Mouse (Mus musculus): ENCODE data around the gene Gm16506. TPM values are rescaled to one million over a fixed set of nuclear protein-coding genes. Genes with fewer than 3 reads are reported as not detected.
"Not testable (repeated sequence)": the region's sequence is repeated elsewhere in the genome, so short reads cannot be mapped to it uniquely, and the experiment has no call there.

Gm16506 gene
- polyA plus RNA-seq (2014; fragmentation: Nextera tagmentation; extraction: Ambion mirVana) = not detected in 2 replicates

- H3K27me3 ChIP-seq (ENCODE audit: control insufficient read depth, insufficient read depth, low read length); H3K36me3 ChIP-seq (ENCODE audit: control insufficient read depth, insufficient read depth, low read length); H3K4me3 ChIP-seq (ENCODE audit: low read length); H3K27ac ChIP-seq (ENCODE audit: low read depth, low read length); H3K9me3 ChIP-seq (ENCODE audit: control insufficient read depth, low read length); ATAC-seq (ENCODE audit: low FRiP score, low TSS enrichment); H3K4me2 ChIP-seq (replicated peaks; ENCODE audit: low read depth, low read length); H3K9ac ChIP-seq (ENCODE audit: low read depth, low read length); H3K4me1 ChIP-seq (ENCODE audit: control insufficient read depth, insufficient read depth, low read length): not testable (repeated sequence)
- 100% methylated on average over 1 of the region's 3 CpGs for WGBS
These were observed at the start of gene Gm16506 for GRCm38 (mm10) chr14:43727385-43727784. TSS of gene Gm16506 (minus strand) at chr14:43727485.

DNA sequence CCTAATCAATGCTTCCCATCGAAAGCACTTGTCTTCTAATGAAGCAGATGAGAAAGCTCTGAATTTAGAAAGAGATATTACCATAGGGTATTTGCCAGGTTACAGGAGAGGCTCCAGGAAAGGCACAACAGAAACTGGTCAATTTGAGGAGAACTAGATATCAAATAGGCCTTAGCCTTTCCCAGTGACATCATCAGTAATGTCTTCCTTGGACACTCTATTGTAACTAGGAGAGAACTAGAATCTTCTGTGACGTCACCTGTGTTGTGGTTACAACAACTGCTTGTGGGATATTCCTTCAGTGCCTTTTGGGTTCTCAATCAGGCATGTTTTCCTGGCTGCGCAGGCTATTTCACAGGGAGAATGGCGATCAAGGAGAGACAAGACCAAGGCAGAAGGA is 20.3 kb upstream of the Gm16506 start, which contains the start of gene Gm6526:
TSS of gene Gm6526 (plus strand) at position 301 of the 400 bp plus-strand sequence.
- 88% methylated on average over 4 of the region's 4 CpGs for WGBS
- ATAC-seq (ENCODE audit: low FRiP score, low TSS enrichment); H3K36me3 ChIP-seq (ENCODE audit: control insufficient read depth, insufficient read depth, low read length): not testable (repeated sequence)

GRCm38 (mm10) chr14:43697621-43698020 is 29.7 kb downstream of the Gm16506 start, which contains the start of gene Gm7324:
TSS of gene Gm7324 (plus strand) at chr14:43697828.
- WGBS = 88% methylated on average over 4 of the region's 4 CpGs

More for the DNA sequence above, 20.3 kb upstream of the Gm16506 start, which contains the start of gene Gm6526:
- H3K9ac ChIP-seq (ENCODE audit: low read depth, low read length); H3K4me1 ChIP-seq (ENCODE audit: control insufficient read depth, insufficient read depth, low read length); H3K9me3 ChIP-seq (ENCODE audit: control insufficient read depth, low read length); H3K27ac ChIP-seq (ENCODE audit: low read depth, low read length); H3K27me3 ChIP-seq (ENCODE audit: control insufficient read depth, insufficient read depth, low read length); H3K4me3 ChIP-seq (ENCODE audit: low read length); H3K4me2 ChIP-seq (replicated peaks; ENCODE audit: low read depth, low read length): not testable (repeated sequence)

GRCm38 (mm10) chr14:43677099-43677498 is 50.2 kb downstream of the Gm16506 start, which contains the start of gene Gm8165:
TSS of gene Gm8165 (minus strand) at chr14:43677199.
- H3K36me3 ChIP-seq (ENCODE audit: control insufficient read depth, insufficient read depth, low read length); H3K4me3 ChIP-seq (ENCODE audit: low read length); ATAC-seq (ENCODE audit: low FRiP score, low TSS enrichment); H3K9ac ChIP-seq (ENCODE audit: low read depth, low read length); H3K4me2 ChIP-seq (replicated peaks; ENCODE audit: low read depth, low read length); H3K27ac ChIP-seq (ENCODE audit: low read depth, low read length); H3K4me1 ChIP-seq (ENCODE audit: control insufficient read depth, insufficient read depth, low read length); H3K27me3 ChIP-seq (ENCODE audit: control insufficient read depth, insufficient read depth, low read length); H3K9me3 ChIP-seq (ENCODE audit: control insufficient read depth, low read length): not testable (repeated sequence)
- no CpG with 5 or more reads among the region's 2 CpGs for whole genome bisulfite sequencing

More at GRCm38 (mm10) chr14:43697621-43698020, 29.7 kb downstream of the Gm16506 start, which contains the start of gene Gm7324:
- not testable (repeated sequence) for H3K9me3 ChIP-seq (ENCODE audit: control insufficient read depth, low read length); H3K36me3 ChIP-seq (ENCODE audit: control insufficient read depth, insufficient read depth, low read length); H3K27ac ChIP-seq (ENCODE audit: low read depth, low read length); H3K4me3 ChIP-seq (ENCODE audit: low read length); H3K9ac ChIP-seq (ENCODE audit: low read depth, low read length); H3K4me2 ChIP-seq (replicated peaks; ENCODE audit: low read depth, low read length); ATAC-seq (ENCODE audit: low FRiP score, low TSS enrichment); H3K4me1 ChIP-seq (ENCODE audit: control insufficient read depth, insufficient read depth, low read length); H3K27me3 ChIP-seq (ENCODE audit: control insufficient read depth, insufficient read depth, low read length)

Other genes starting within 250 kb of the Gm16506 start
- not detected in 2 replicates for gene Gm5799, start 183.9 kb downstream of the Gm16506 start, polyA plus RNA-seq (2014; fragmentation: Nextera tagmentation; extraction: Ambion mirVana)
- gene Gm17654, start 148.3 kb downstream of the Gm16506 start, polyA plus RNA-seq (2014; fragmentation: Nextera tagmentation; extraction: Ambion mirVana) = not detected in 2 replicates
- gene Gm10375, start 119.5 kb downstream of the Gm16506 start, polyA plus RNA-seq (2014; fragmentation: Nextera tagmentation; extraction: Ambion mirVana) = not detected in 2 replicates
- gene Gm8165, start 50.3 kb downstream of the Gm16506 start, polyA plus RNA-seq (2014; fragmentation: Nextera tagmentation; extraction: Ambion mirVana) = not detected in 2 replicates
- gene Gm7324, start 29.7 kb downstream of the Gm16506 start, polyA plus RNA-seq (2014; fragmentation: Nextera tagmentation; extraction: Ambion mirVana) = 1.2 and 1.4 TPM in 2 replicates
- not detected in 2 replicates for gene Gm6526, start 20.4 kb upstream of the Gm16506 start, polyA plus RNA-seq (2014; fragmentation: Nextera tagmentation; extraction: Ambion mirVana)
- not detected in 2 replicates for gene Gm8180, start 57.3 kb upstream of the Gm16506 start, polyA plus RNA-seq (2014; fragmentation: Nextera tagmentation; extraction: Ambion mirVana)
- not detected in 2 replicates for gene Ear1, start 148.0 kb upstream of the Gm16506 start, polyA plus RNA-seq (2014; fragmentation: Nextera tagmentation; extraction: Ambion mirVana)
- not detected in 2 replicates for gene Ear10, start 196.1 kb upstream of the Gm16506 start, polyA plus RNA-seq (2014; fragmentation: Nextera tagmentation; extraction: Ambion mirVana)
- gene Gm8113, start 197.9 kb upstream of the Gm16506 start, polyA plus RNA-seq (2014; fragmentation: Nextera tagmentation; extraction: Ambion mirVana) = 21.1 and 27.7 TPM in 2 replicates
- gene Ang5, start 229.6 kb upstream of the Gm16506 start, polyA plus RNA-seq (2014; fragmentation: Nextera tagmentation; extraction: Ambion mirVana) = not detected in 2 replicates